Mouse (Mus musculus) lung, adult 2 months (tissue): ENCODE measurements around the gene Foxa3.

ENCODE experiments used
- CTCF ChIP-seq: fragments of 200-500 bp; IDR thresholded peaks from 2 replicates; pipeline ENCODE4 v1.5.1; 2011; ENCODE audit warnings: mild to moderate bottlenecking, low read length, control low read depth; ENCODE audit not compliant: insufficient read depth
- POLR2A ChIP-seq: fragments of 200-500 bp; IDR thresholded peaks from 2 replicates; pipeline ENCODE4 v1.6.1; 2011; ENCODE audit warnings: low read depth, mild to moderate bottlenecking, control low read depth, low read length, borderline replicate concordance; ENCODE audit errors: extremely low read depth

- no peak for TF ChIP-seq CTCF
- TF ChIP-seq POLR2A = no peak
Measured at GRCm38 (mm10) chr7:18992294-18992675, 31.1 kb downstream of the Foxa3 start.
